Mouse (Mus musculus): ENCODE results near the gene Myh10. TPM values are rescaled to one million over a fixed set of nuclear protein-coding genes. Genes with fewer than 3 reads are reported as not detected.

Gene Myh10
- polyA plus RNA-seq, 1 experiment, result 6.8 TPM

- no peak overlapping the region for H3K27ac ChIP-seq (ENCODE audit: insufficient read depth, low read depth, low read length)
- no peak overlapping the region for H3K4me3 ChIP-seq (ENCODE audit: low read depth, low read length)
- H3K27me3 ChIP-seq (ENCODE audit: control insufficient read depth, insufficient read depth, low read length), result no peaks in the 10 kb centered on the region
- WGBS, result 69% methylated on average over 10 of the region's 10 CpGs
- no peak for TF ChIP-seq POLR2A (IDR thresholded peaks at IDR 0.05; ENCODE audit: low read depth, low read length)
- TF ChIP-seq CTCF (IDR thresholded peaks at IDR 0.05; ENCODE audit: extremely low read depth, insufficient read length, insufficient replicate concordance, low read depth, low read length), result no peak
- H3K36me3 ChIP-seq (ENCODE audit: control insufficient read depth, insufficient read depth, low read length), result 0 out of 2 replicates have a peak, but pooled peaks cover 1% of the 10 kb centered on the region
- no peaks in the 10 kb centered on the region for H3K4me1 ChIP-seq (ENCODE audit: control insufficient read depth, insufficient read depth, insufficient read length, low read length)
These were observed 106.9 kb downstream of the Myh10 start for GRCm38 (mm10) chr11:68798258-68798657.

GRCm38 (mm10) chr11:68805148-68805547 lies 113.8 kb downstream of the Myh10 start:
- Histone ChIP-seq H3K4me1 (ENCODE audit: control insufficient read depth, insufficient read depth, insufficient read length, low read length) (no peaks in the 10 kb centered on the region), H3K36me3 (ENCODE audit: control insufficient read depth, insufficient read depth, low read length) (0 out of 2 replicates have a peak, but pooled peaks cover 1% of the 10 kb centered on the region), H3K27ac (ENCODE audit: insufficient read depth, low read depth, low read length) (no peak overlapping the region), H3K27me3 (ENCODE audit: control insufficient read depth, insufficient read depth, low read length) (no peaks in the 10 kb centered on the region), H3K4me3 (ENCODE audit: low read depth, low read length) (no peak overlapping the region)
- TF ChIP-seq POLR2A (IDR thresholded peaks at IDR 0.05; ENCODE audit: low read depth, low read length), result no peak
- TF ChIP-seq CTCF (IDR thresholded peaks at IDR 0.05; ENCODE audit: extremely low read depth, insufficient read length, insufficient replicate concordance, low read depth, low read length), result no peak
- WGBS, result 50% methylated on average over 4 of the region's 4 CpGs

- Histone ChIP-seq H3K27ac (ENCODE audit: insufficient read depth, low read depth, low read length) (no peak overlapping the region), H3K4me3 (ENCODE audit: low read depth, low read length) (no peak overlapping the region), H3K27me3 (ENCODE audit: control insufficient read depth, insufficient read depth, low read length) (no peaks in the 10 kb centered on the region), H3K4me1 (ENCODE audit: control insufficient read depth, insufficient read depth, insufficient read length, low read length) (no peaks in the 10 kb centered on the region), H3K36me3 (ENCODE audit: control insufficient read depth, insufficient read depth, low read length) (peaks cover 6% of the 10 kb centered on the region; the same call in 1 of the 2 replicates)
- WGBS, result 38% methylated on average over 6 of the region's 6 CpGs
- no peak for TF ChIP-seq POLR2A (IDR thresholded peaks at IDR 0.05; ENCODE audit: low read depth, low read length)
- peak; percentile 95; the same call in 1 of the 2 replicates for TF ChIP-seq CTCF (IDR thresholded peaks at IDR 0.05; ENCODE audit: extremely low read depth, insufficient read length, insufficient replicate concordance, low read depth, low read length)
These were observed 116.4 kb downstream of the Myh10 start for GRCm38 (mm10) chr11:68807787-68808186.

- H3K4me1 ChIP-seq (ENCODE audit: control insufficient read depth, insufficient read depth, insufficient read length, low read length), result no peaks in the 10 kb centered on the region
- H3K4me3 ChIP-seq (ENCODE audit: low read depth, low read length), result no peak overlapping the region
- WGBS, result 83% methylated on average over 9 of the region's 9 CpGs
- H3K36me3 ChIP-seq (ENCODE audit: control insufficient read depth, insufficient read depth, low read length), result peaks cover 17% of the 10 kb centered on the region
- no peaks in the 10 kb centered on the region for H3K27me3 ChIP-seq (ENCODE audit: control insufficient read depth, insufficient read depth, low read length)
- H3K27ac ChIP-seq (ENCODE audit: insufficient read depth, low read depth, low read length), result no peak overlapping the region
- no peak for TF ChIP-seq CTCF (IDR thresholded peaks at IDR 0.05; ENCODE audit: extremely low read depth, insufficient read length, insufficient replicate concordance, low read depth, low read length)
- no peak for TF ChIP-seq POLR2A (IDR thresholded peaks at IDR 0.05; ENCODE audit: low read depth, low read length)
These were observed 120.7 kb downstream of the Myh10 start for GRCm38 (mm10) chr11:68811881-68812577.

GRCm38 (mm10) chr11:68818416-68818815 lies 127.1 kb downstream of the Myh10 start:
- Histone ChIP-seq H3K4me3 (ENCODE audit: low read depth, low read length) (no peak overlapping the region), H3K4me1 (ENCODE audit: control insufficient read depth, insufficient read depth, insufficient read length, low read length) (no peaks in the 10 kb centered on the region), H3K27ac (ENCODE audit: insufficient read depth, low read depth, low read length) (no peak overlapping the region), H3K27me3 (ENCODE audit: control insufficient read depth, insufficient read depth, low read length) (no peaks in the 10 kb centered on the region), H3K36me3 (ENCODE audit: control insufficient read depth, insufficient read depth, low read length) (peaks cover 30% of the 10 kb centered on the region)
- TF ChIP-seq POLR2A (IDR thresholded peaks at IDR 0.05; ENCODE audit: low read depth, low read length) (no peak), CTCF (IDR thresholded peaks at IDR 0.05; ENCODE audit: extremely low read depth, insufficient read length, insufficient replicate concordance, low read depth, low read length) (no peak)
- 71% methylated on average over 8 of the region's 8 CpGs for WGBS

GRCm38 (mm10) chr11:68819226-68819805 lies 128.0 kb downstream of the Myh10 start:
- H3K4me3 ChIP-seq (ENCODE audit: low read depth, low read length), result no peak overlapping the region
- H3K36me3 ChIP-seq (ENCODE audit: control insufficient read depth, insufficient read depth, low read length), result peaks cover 29% of the 10 kb centered on the region
- TF ChIP-seq POLR2A (IDR thresholded peaks at IDR 0.05; ENCODE audit: low read depth, low read length), result no peak
- TF ChIP-seq CTCF (IDR thresholded peaks at IDR 0.05; ENCODE audit: extremely low read depth, insufficient read length, insufficient replicate concordance, low read depth, low read length), result no peak
- no peaks in the 10 kb centered on the region for H3K27me3 ChIP-seq (ENCODE audit: control insufficient read depth, insufficient read depth, low read length)
- no peak overlapping the region for H3K27ac ChIP-seq (ENCODE audit: insufficient read depth, low read depth, low read length)
- H3K4me1 ChIP-seq (ENCODE audit: control insufficient read depth, insufficient read depth, insufficient read length, low read length), result no peaks in the 10 kb centered on the region
- 77% methylated on average over 14 of the region's 14 CpGs for WGBS

- H3K27me3 ChIP-seq (ENCODE audit: control insufficient read depth, insufficient read depth, low read length), result no peaks in the 10 kb centered on the region
- 78% methylated on average over 15 of the region's 15 CpGs for WGBS
- H3K27ac ChIP-seq (ENCODE audit: insufficient read depth, low read depth, low read length), result no peak overlapping the region
- no peaks in the 10 kb centered on the region for H3K4me1 ChIP-seq (ENCODE audit: control insufficient read depth, insufficient read depth, insufficient read length, low read length)
- TF ChIP-seq CTCF (IDR thresholded peaks at IDR 0.05; ENCODE audit: extremely low read depth, insufficient read length, insufficient replicate concordance, low read depth, low read length), result no peak
- TF ChIP-seq POLR2A (IDR thresholded peaks at IDR 0.05; ENCODE audit: low read depth, low read length), result no peak
- no peak overlapping the region for H3K4me3 ChIP-seq (ENCODE audit: low read depth, low read length)
- H3K36me3 ChIP-seq (ENCODE audit: control insufficient read depth, insufficient read depth, low read length), result peaks cover 42% of the 10 kb centered on the region
These were observed 131.0 kb downstream of the Myh10 start for GRCm38 (mm10) chr11:68822326-68822725.

Data from small intestine, adult 2 months (tissue).